Mouse (Mus musculus) 3134 (cell line): ENCODE measurements around the gene Gabarapl2.

Experiments used
- DNase-seq: peaks from one replicate; pipeline ENCODE4 v3.0.0-alpha.2; 2011; ENCODE audit warnings: low spot score; ENCODE audit not compliant: insufficient read length; ENCODE audit errors: extremely low read depth

Gabarapl2 gene

GRCm38 (mm10) chr8:111964351-111964750 lies 23.8 kb downstream of the Gabarapl2 start:
- no peak for DNase-seq

- peak; percentile 48 for DNase-seq
These were observed 24.5 kb downstream of the Gabarapl2 start for GRCm38 (mm10) chr8:111964849-111965561.

- DNase-seq: no peak
These were observed 26.9 kb downstream of the Gabarapl2 start for GRCm38 (mm10) chr8:111967246-111967870.

DNA sequence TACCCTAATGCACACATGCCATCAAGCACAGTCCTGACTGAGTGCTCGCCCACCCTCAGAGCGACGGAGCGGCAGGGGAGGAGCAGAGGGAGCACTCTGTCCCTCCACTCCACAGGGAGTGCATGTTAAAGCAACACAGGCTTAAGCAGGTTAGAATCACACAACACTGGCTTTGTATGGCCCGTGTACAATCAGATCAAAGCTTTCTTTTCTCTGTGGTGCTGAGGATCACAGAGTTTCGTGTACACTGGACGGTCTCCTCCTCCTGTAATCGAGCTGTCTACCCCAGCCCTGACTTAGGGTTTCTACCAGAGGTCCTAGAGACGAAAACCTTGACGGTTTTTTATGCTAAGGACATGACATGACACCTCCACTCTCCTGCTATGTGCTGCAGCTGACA lies 28.0 kb downstream of the Gabarapl2 start:
- DNase-seq: no peak

- DNase-seq: no peak
These were observed 28.5 kb downstream of the Gabarapl2 start for GRCm38 (mm10) chr8:111968991-111969390.

DNA sequence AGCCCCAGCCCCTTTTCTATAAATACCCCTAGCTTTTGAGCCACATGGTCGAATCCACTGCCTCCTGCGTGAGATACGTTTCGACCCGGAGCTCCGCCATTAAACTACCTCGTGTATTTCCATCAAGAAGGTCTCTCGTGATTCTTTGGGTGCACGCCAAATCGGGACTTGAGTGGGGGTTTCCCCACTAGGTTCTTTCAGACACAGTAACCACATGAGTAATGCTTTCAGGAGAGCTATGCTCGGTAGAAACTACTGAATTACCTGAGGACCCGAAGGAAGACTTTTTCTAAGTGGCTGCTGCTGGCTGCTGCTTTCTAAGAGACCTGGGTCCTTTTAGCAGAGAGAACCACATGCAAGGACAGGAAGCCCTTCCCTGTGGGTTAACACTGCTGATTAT lies 33.6 kb downstream of the Gabarapl2 start:
- DNase-seq: no peak

DNA sequence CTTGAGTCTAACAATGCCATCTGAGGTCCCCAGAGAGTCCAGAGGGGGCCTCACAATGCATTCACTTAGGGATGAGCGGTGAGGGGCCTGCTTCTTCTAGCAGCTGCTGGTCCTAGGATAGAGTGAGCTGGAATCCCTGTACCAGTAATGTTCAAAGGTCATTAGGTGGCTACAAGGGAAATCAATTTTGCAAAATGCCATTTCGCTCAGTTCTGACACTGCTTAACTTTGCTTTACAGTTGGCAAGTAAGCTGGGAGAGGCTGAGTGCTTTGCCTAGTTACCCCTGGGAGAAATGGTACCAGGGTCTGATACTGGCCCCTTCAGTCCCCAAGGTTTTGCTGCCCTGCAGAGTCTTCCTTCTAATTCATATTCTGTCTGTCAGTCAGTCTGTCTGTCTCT lies 35.2 kb downstream of the Gabarapl2 start:
- DNase-seq: no peak

GRCm38 (mm10) chr8:111976326-111976725 lies 35.8 kb downstream of the Gabarapl2 start:
- no peak for DNase-seq

DNA sequence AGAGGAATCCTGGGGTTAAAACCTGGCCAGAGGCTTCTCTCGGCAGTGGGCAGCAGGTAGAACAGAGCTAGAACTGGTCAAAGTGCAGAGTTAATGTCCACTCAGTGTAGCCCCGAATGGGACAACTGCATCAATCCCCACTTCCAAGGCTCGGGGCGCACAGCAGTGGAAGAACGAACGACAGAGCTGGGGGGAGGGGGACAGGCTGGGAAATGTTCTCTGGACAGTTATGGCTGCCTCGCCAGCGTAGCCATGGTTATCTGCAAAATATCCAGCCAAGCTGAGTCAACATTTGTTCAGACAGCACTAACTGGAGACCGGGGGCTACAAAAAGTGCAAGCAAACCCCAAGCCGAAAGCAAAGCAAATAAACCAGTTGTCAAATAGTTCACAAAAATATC lies 37.6 kb downstream of the Gabarapl2 start:
- DNase-seq: no peak

GRCm38 (mm10) chr8:111982116-111982515 lies 41.6 kb downstream of the Gabarapl2 start:
- no peak for DNase-seq

DNA sequence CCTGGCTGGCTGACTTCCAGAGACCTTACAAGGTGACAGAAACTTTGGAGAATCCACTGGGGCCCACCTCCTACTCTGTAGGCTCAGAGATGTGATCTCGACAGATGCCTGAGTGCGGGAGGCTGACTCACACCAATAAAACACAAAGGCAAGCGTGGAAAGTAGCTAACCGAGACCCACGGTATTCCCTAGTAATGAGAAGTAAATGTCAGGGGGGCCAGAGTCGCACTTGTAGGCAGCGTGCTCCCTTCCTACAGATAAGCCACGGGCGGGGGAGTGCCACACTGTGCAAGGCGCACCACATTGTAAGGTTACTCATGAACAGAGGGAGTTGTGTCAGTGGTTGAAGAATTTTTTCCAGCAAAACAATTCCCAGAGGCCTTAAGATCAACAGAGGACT lies 44.0 kb downstream of the Gabarapl2 start:
- DNase-seq: no peak

- DNase-seq: peak; percentile 27
These were observed 49.4 kb downstream of the Gabarapl2 start for GRCm38 (mm10) chr8:111989911-111990310.

- DNase-seq: no peak
These were observed 50.8 kb downstream of the Gabarapl2 start for GRCm38 (mm10) chr8:111991278-111991677.

- DNase-seq: peak; percentile 76
These were observed 51.7 kb downstream of the Gabarapl2 start, which contains the start of gene Adat1 for GRCm38 (mm10) chr8:111992013-111992702. Gene Adat1 (minus strand): TSS chr8:111992302.

DNA sequence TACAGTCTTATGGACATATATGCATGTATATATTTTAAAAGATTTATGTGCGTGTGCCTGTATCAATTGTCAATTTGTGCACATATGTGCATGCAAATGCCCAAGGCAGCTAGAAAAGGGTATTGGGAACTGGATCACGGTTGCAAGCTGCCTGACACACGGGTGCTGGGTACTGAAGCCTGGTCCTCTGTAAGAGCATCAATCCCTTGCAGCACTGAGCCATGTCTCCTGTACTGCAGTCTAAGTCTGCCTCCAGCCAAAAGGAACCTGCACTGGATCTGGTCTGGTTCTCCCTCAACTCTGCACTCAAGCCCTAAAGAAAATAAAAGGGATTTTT lies 52.2 kb downstream of the Gabarapl2 start:
- DNase-seq: no peak
